In genomic region chr11:79702092-79702491, GRCm38 (mm10) we compare ENCODE assay signal across 13 mouse cellular contexts.
A peak's percentile ranks its signal among the peaks of the same experiment; 100 is the strongest.
DNase-seq lines count a peak whose midpoint lies in the region; ATAC-seq lines count a peak whose summit lies in the region.
"Had no signal": no experiment of that assay in that cellular context is flagged by ENCODE, and none has a peak within 500 bp of the region (broad histone marks: within the 10 kb centered on the region; RNA-seq: fewer than 3 reads in every experiment).

No protein-coding gene starts in this region.

- WGBS in forebrain, embryonic 10.5 days = 77% methylated on average over 6 of the region's 6 CpGs
- WGBS in forebrain, embryonic 11.5 days = 80% methylated on average over 6 of the region's 6 CpGs
- 46% methylated on average over 6 of the region's 6 CpGs for WGBS in forebrain, embryonic 16.5 days
- 59% methylated on average over 6 of the region's 6 CpGs for WGBS in midbrain, embryonic 12.5 days

- peaks cover 21% of the 10 kb centered on the region for H3K36me3 ChIP-seq in forebrain, embryonic 10.5 days (replicated peaks)
- H3K36me3 ChIP-seq in forebrain, embryonic 11.5 days (ENCODE audit: control insufficient read depth, insufficient read depth, low read length) = no peaks in the 10 kb centered on the region
- no peaks in the 10 kb centered on the region for H3K36me3 ChIP-seq in forebrain, embryonic 16.5 days (ENCODE audit: control insufficient read depth, insufficient read depth)
- peaks cover 14% of the 10 kb centered on the region; the same call in 1 of the 2 replicates for H3K36me3 ChIP-seq in midbrain, embryonic 12.5 days
- H3K36me3 ChIP-seq: liver, embryonic 15.5 days had no signal

- peaks cover 14% of the 10 kb centered on the region for H3K27me3 ChIP-seq in forebrain, embryonic 10.5 days (ENCODE audit: poor library complexity, severe bottlenecking)
- no peaks in the 10 kb centered on the region for H3K27me3 ChIP-seq in forebrain, embryonic 11.5 days (ENCODE audit: control insufficient read depth, insufficient read depth, low read length)
- no peaks in the 10 kb centered on the region for H3K27me3 ChIP-seq in forebrain, embryonic 16.5 days (replicated peaks; ENCODE audit: control insufficient read depth, insufficient read depth, low read length)
- no peaks in the 10 kb centered on the region for H3K27me3 ChIP-seq in midbrain, embryonic 12.5 days
- H3K27me3 ChIP-seq: liver, embryonic 15.5 days had no signal

- no peak for ATAC-seq in forebrain, embryonic 11.5 days (replicated peaks; ENCODE audit: low FRiP score)
- no peak for ATAC-seq in forebrain, embryonic 16.5 days
- no peak for ATAC-seq in midbrain, embryonic 12.5 days (ENCODE audit: low FRiP score, low read depth)
- no peak for ATAC-seq in activated CD4-positive, CD25-positive, alpha-beta regulatory T cell, adult 4 months
- ATAC-seq: intestine, postnatal 0 days had no signal

- no peak for DNase-seq in forebrain, embryonic 10.5 days (ENCODE audit: extremely low spot score, low spot score)
- DNase-seq in forebrain, embryonic 11.5 days (ENCODE audit: low spot score) = no peak
- DNase-seq in ZHBTc4 (ENCODE audit: low read depth, low spot score) = peak; percentile 45
- no peak for DNase-seq in cerebellum, adult 9-10 months
- DNase-seq in cerebellum, adult 11 months = no peak
- DNase-seq: kidney, postnatal 36 days; thymus, adult 2 months had no signal

- H3K4me1 ChIP-seq in forebrain, embryonic 10.5 days = peaks cover 44% of the 10 kb centered on the region
- H3K4me1 ChIP-seq in forebrain, embryonic 11.5 days (replicated peaks; ENCODE audit: control insufficient read depth, insufficient read depth, low read length) = peaks cover 5% of the 10 kb centered on the region
- H3K4me1 ChIP-seq in forebrain, embryonic 16.5 days (replicated peaks; ENCODE audit: control insufficient read depth, insufficient read depth, low read length) = peaks cover 25% of the 10 kb centered on the region
- H3K4me1 ChIP-seq in midbrain, embryonic 12.5 days = peaks cover 32% of the 10 kb centered on the region

- H3K4me3 ChIP-seq in forebrain, embryonic 10.5 days = peak overlapping the region; percentile 83; the same call in 1 of the 2 replicates
- H3K4me3 ChIP-seq in forebrain, embryonic 11.5 days (ENCODE audit: low read depth, low read length) = no peak overlapping the region
- no peak overlapping the region for H3K4me3 ChIP-seq in forebrain, embryonic 16.5 days (replicated peaks; ENCODE audit: low read length)
- H3K4me3 ChIP-seq in midbrain, embryonic 12.5 days = peak overlapping the region; percentile 68

- H3K9me3 ChIP-seq in forebrain, embryonic 10.5 days = no peaks in the 10 kb centered on the region
- H3K9me3 ChIP-seq in forebrain, embryonic 11.5 days (ENCODE audit: control insufficient read depth, low read length) = no peaks in the 10 kb centered on the region
- H3K9me3 ChIP-seq in forebrain, embryonic 16.5 days (ENCODE audit: control insufficient read depth, low read length) = no peaks in the 10 kb centered on the region
- H3K9me3 ChIP-seq in midbrain, embryonic 12.5 days = no peaks in the 10 kb centered on the region
- H3K9me3 ChIP-seq: liver, embryonic 15.5 days had no signal

- H3K9ac ChIP-seq in forebrain, embryonic 11.5 days (ENCODE audit: low read length) = no peak overlapping the region; the same call in 1 of the 2 replicates
- 0 out of 2 replicates have a peak overlapping the region, but pooled peaks have one; percentile 2 for H3K9ac ChIP-seq in forebrain, embryonic 16.5 days (replicated peaks; ENCODE audit: low read depth, low read length)
- peak overlapping the region; percentile 47 for H3K9ac ChIP-seq in midbrain, embryonic 12.5 days (replicated peaks)
- H3K9ac ChIP-seq: liver, embryonic 15.5 days had no signal

- H3K27ac ChIP-seq in forebrain, embryonic 10.5 days = peak overlapping the region; percentile 98; the same call in 1 of the 2 replicates
- H3K27ac ChIP-seq in forebrain, embryonic 11.5 days (ENCODE audit: low read depth, low read length) = no peak overlapping the region
- no peak overlapping the region; the same call in 1 of the 2 replicates for H3K27ac ChIP-seq in forebrain, embryonic 16.5 days (ENCODE audit: low read length)
- H3K27ac ChIP-seq in midbrain, embryonic 12.5 days (replicated peaks) = peak overlapping the region; percentile 97
- H3K27ac ChIP-seq: liver, embryonic 15.5 days had no signal

- H3K4me2 ChIP-seq in forebrain, embryonic 11.5 days (ENCODE audit: low read depth, low read length, severe bottlenecking) = no peak overlapping the region
- peak overlapping the region; percentile 26 for H3K4me2 ChIP-seq in forebrain, embryonic 16.5 days (ENCODE audit: low read length)
- H3K4me2 ChIP-seq in midbrain, embryonic 12.5 days (replicated peaks) = peak overlapping the region; percentile 70
- H3K4me2 ChIP-seq: heart, embryonic 11.5 days had no signal

Comparison
In these comparisons a context has a peak if more than half of its experiments do, and no peak if none do; other contexts are left out.
1. H3K27ac ChIP-seq: peak in forebrain, embryonic 10.5 days (single experiment) and midbrain, embryonic 12.5 days (single experiment); none in forebrain, embryonic 11.5 days (single experiment) and forebrain, embryonic 16.5 days (single experiment).
2. H3K4me3 ChIP-seq: peak in forebrain, embryonic 10.5 days (single experiment) and midbrain, embryonic 12.5 days (single experiment); none in forebrain, embryonic 11.5 days (single experiment) and forebrain, embryonic 16.5 days (single experiment).